Mouse (Mus musculus) neural tube, embryonic 14.5 days (tissue): ENCODE measurements around the gene Ston2. TPM values are rescaled to one million over a fixed set of nuclear protein-coding genes. Genes with fewer than 3 reads are reported as not detected.

Experiments used
- ATAC-seq: fragments of 200-750 bp; cut with Nextera tagmentation; 2 replicates; pipeline ENCODE4 v1.8.0; 2017; ENCODE audit warnings: low read depth, mild to moderate bottlenecking, moderate TSS enrichment, moderate library complexity
- H3K27ac ChIP-seq: fragments of 300-500 bp; sonication (generic); 2 replicates; pipeline ENCODE4 v1.5.1; 2014; ENCODE audit warnings: low read depth, mild to moderate bottlenecking, control low read depth, low read length, moderate library complexity, mixed read lengths
- H3K27me3 ChIP-seq: fragments of 300-500 bp; sonication (generic); 2 replicates; pipeline ENCODE4 v1.6.1; 2014; ENCODE audit warnings: low read length; ENCODE audit not compliant: control insufficient read depth, insufficient read depth
- H3K36me3 ChIP-seq: fragments of 300-500 bp; sonication (generic); 2 replicates; pipeline ENCODE4 v1.6.1; 2014; ENCODE audit warnings: low read length, mixed read lengths; ENCODE audit not compliant: control insufficient read depth, insufficient read depth
- H3K4me1 ChIP-seq: fragments of 300-500 bp; sonication (generic); 2 replicates; pipeline ENCODE4 v1.6.1; 2014; ENCODE audit warnings: low read length; ENCODE audit not compliant: control insufficient read depth, insufficient read depth
- H3K4me2 ChIP-seq: fragments of 300-500 bp; sonication (generic); 2 replicates; pipeline ENCODE4 v1.6.1; 2014; ENCODE audit warnings: mild to moderate bottlenecking, low read depth, low read length, control low read depth
- H3K4me3 ChIP-seq: fragments of 300-500 bp; sonication (generic); 2 replicates; pipeline ENCODE4 v1.5.1; 2014; ENCODE audit warnings: low read depth, low read length, control low read depth, mixed read lengths
- H3K9ac ChIP-seq: fragments of 300-500 bp; sonication (generic); replicated peaks from 2 replicates; pipeline ENCODE4 v1.6.1; 2014; ENCODE audit warnings: low read depth, mild to moderate bottlenecking, control low read depth, low read length, mixed read lengths
- H3K9me3 ChIP-seq: fragments of 300-500 bp; sonication (generic); 2 replicates; pipeline ENCODE4 v1.6.1; 2016; ENCODE audit warnings: low read length; ENCODE audit not compliant: control insufficient read depth
- WGBS: fragments of 180-500 bp; shearing (Covaris S2); extraction: QIAGEN DNeasy Blood & Tissue Kit; methylation state at CpG from one replicate; pipeline ENCODE4 v1.1.7; 2014; 5-methylcytosine and 5-hydroxymethylcytosine counted together
- polyA plus RNA-seq: library from polyadenylated mRNA; unstranded; fragments of >200 nt; fragmentation: Nextera tagmentation; extraction: Ambion mirVana; gene quantifications from 2 replicates; pipeline ENCODE4 v1.2.1, GENCODE M21; 2014

Gene Ston2
- polyA plus RNA-seq, 1 experiment from 2014 or later = 11.6 TPM

DNA sequence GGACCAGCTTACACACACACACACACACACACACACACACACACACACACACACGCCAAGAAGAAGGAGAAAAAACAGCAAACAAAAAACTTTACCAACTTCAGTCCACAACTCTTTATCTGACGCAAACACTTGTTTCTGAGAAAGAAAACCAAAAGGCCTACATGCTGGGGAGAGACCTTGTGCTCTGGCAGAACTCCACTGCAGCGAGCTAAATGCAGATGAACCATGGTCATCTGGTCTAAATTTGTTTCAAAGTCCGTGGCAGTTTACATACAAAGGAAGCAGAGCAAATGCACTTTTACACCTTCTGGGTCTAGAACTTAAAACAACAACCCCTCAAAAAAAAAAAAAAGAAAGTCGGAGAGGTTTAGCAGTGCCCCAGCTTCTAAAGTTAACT is 79.0 kb downstream of the Ston2 start:
- Histone ChIP-seq H3K4me3 (no peak overlapping the region), H3K9ac (no peak overlapping the region), H3K27me3 (no peaks in the 10 kb centered on the region), H3K27ac (no peak overlapping the region), H3K4me2 (no peak overlapping the region), H3K4me1 (0 out of 2 replicates have a peak, but pooled peaks cover 5% of the 10 kb centered on the region), H3K9me3 (no peaks in the 10 kb centered on the region), H3K36me3 (no peaks in the 10 kb centered on the region)
- ATAC-seq = no peak
- whole genome bisulfite sequencing = 67% methylated on average over 5 of the region's 5 CpGs

- H3K36me3 ChIP-seq = no peaks in the 10 kb centered on the region
- no peak overlapping the region for H3K9ac ChIP-seq
- WGBS = 55% methylated on average over 4 of the region's 4 CpGs
- 0 out of 2 replicates have a peak, but pooled peaks cover 5% of the 10 kb centered on the region for H3K4me1 ChIP-seq
- H3K27me3 ChIP-seq = no peaks in the 10 kb centered on the region
- no peak overlapping the region for H3K27ac ChIP-seq
- 0 out of 2 replicates have a peak, but pooled peaks have one; percentile 12 for ATAC-seq
- no peaks in the 10 kb centered on the region for H3K9me3 ChIP-seq
- H3K4me2 ChIP-seq = no peak overlapping the region
- no peak overlapping the region for H3K4me3 ChIP-seq
These were observed 80.4 kb downstream of the Ston2 start for GRCm38 (mm10) chr12:91707807-91708206.

DNA sequence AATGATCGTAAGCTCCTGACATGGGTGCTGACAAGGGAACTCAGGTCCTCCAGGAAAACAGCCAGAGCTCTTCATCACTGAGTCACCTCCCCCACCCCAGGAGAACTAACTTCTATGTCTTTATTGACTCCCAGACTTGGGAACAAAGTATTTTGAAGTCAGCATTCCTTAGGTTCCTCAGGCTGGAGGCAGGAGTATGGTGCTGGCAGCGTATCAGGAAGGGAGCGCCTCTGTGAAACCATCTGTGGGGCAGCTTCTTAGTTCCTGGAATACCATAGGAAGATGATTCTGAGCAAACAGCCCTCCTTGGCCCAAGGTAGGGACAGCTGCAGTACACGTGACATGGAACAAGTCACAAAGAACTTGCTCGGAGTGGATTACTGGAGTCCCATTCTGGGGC is 84.7 kb downstream of the Ston2 start:
- no peaks in the 10 kb centered on the region for H3K27me3 ChIP-seq
- H3K9me3 ChIP-seq = no peaks in the 10 kb centered on the region
- 84% methylated on average over 5 of the region's 5 CpGs for WGBS
- no peaks in the 10 kb centered on the region for H3K36me3 ChIP-seq
- no peak overlapping the region for H3K4me3 ChIP-seq
- no peak overlapping the region for H3K27ac ChIP-seq
- H3K4me1 ChIP-seq = no peaks in the 10 kb centered on the region
- no peak overlapping the region for H3K4me2 ChIP-seq
- ATAC-seq = no peak
- H3K9ac ChIP-seq = no peak overlapping the region

- Histone ChIP-seq H3K4me3 (no peak overlapping the region), H3K4me2 (no peak overlapping the region), H3K36me3 (no peaks in the 10 kb centered on the region), H3K9ac (no peak overlapping the region), H3K4me1 (no peaks in the 10 kb centered on the region), H3K27ac (no peak overlapping the region), H3K27me3 (no peaks in the 10 kb centered on the region), H3K9me3 (no peaks in the 10 kb centered on the region)
- 92% methylated on average over 5 of the region's 5 CpGs for WGBS
- ATAC-seq = no peak
These were observed 85.4 kb downstream of the Ston2 start for GRCm38 (mm10) chr12:91702829-91703228.

DNA sequence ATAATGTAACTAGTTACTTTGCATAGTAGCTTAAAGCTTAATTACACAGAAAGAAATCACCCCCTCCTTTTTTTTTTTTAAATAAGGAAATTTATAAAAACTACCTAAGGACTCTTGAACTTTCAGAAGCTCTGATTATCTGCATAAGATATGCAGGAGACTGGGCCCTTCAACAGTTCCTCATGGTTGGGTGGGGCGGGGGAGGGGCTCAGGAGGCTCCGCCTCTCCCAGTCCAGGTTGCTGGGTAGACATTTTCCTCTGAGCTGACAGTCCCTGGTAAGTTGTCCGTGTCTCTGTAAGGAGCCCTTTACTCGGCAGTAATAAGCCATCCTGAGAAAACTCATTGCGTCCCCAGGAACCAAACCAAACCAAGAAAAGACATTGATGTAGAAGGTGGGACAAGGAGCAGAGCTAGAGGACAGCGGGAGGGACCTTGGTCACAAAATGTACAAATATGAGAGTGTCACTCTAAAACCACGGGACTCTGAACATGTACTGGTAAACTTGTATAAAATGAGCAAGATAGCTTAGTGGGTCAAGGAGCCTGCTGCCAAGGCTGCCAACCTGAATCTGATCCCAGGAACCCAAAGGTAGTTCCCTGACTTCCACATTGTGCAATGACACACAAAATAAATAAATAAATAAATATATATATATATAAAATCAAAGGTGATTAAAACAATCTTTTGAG is 88.6 kb downstream of the Ston2 start:
- H3K27me3 ChIP-seq = no peaks in the 10 kb centered on the region
- no peak for ATAC-seq
- no peaks in the 10 kb centered on the region for H3K9me3 ChIP-seq
- H3K4me2 ChIP-seq = no peak overlapping the region
- no peak overlapping the region for H3K9ac ChIP-seq
- H3K4me3 ChIP-seq = no peak overlapping the region
- no peaks in the 10 kb centered on the region for H3K4me1 ChIP-seq
- no peaks in the 10 kb centered on the region for H3K36me3 ChIP-seq
- no peak overlapping the region for H3K27ac ChIP-seq
- 91% methylated on average over 7 of the region's 7 CpGs for WGBS

DNA sequence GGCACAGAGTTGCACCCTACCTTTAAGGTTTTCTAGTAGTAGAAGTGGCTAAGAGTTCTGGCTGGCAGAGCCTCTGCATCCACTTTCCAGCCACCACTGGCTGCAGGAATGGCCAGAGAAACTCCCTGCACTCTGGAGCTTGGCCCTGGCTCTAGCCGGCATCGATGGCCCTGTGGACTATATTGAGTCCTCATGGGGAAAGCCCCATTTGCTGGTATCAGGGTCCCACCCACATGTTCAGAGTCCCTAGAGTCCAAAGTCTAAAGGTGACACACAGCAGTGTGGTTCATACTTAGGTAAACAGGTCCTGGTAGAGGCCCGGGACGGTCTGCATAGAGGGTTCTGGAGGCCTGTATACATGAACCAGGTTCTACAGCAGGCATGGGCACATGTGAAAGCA is 92.0 kb downstream of the Ston2 start:
- no peak for ATAC-seq
- Histone ChIP-seq H3K9ac (no peak overlapping the region), H3K4me2 (no peak overlapping the region), H3K9me3 (no peaks in the 10 kb centered on the region), H3K27ac (no peak overlapping the region), H3K27me3 (no peaks in the 10 kb centered on the region), H3K4me3 (no peak overlapping the region), H3K4me1 (no peaks in the 10 kb centered on the region), H3K36me3 (no peaks in the 10 kb centered on the region)
- 92% methylated on average over 4 of the region's 4 CpGs for WGBS

- Histone ChIP-seq H3K9ac (no peak overlapping the region), H3K36me3 (no peaks in the 10 kb centered on the region), H3K9me3 (no peaks in the 10 kb centered on the region), H3K27me3 (no peaks in the 10 kb centered on the region), H3K27ac (no peak overlapping the region), H3K4me3 (no peak overlapping the region), H3K4me2 (no peak overlapping the region), H3K4me1 (no peaks in the 10 kb centered on the region)
- 24% methylated on average over 4 of the region's 4 CpGs for WGBS
- ATAC-seq = no peak
These were observed 92.4 kb downstream of the Ston2 start for GRCm38 (mm10) chr12:91695761-91696160.

- H3K9me3 ChIP-seq = no peaks in the 10 kb centered on the region
- no peaks in the 10 kb centered on the region for H3K4me1 ChIP-seq
- no peak for ATAC-seq
- no peak overlapping the region for H3K9ac ChIP-seq
- 81% methylated on average over 4 of the region's 4 CpGs for WGBS
- H3K4me3 ChIP-seq = no peak overlapping the region
- H3K4me2 ChIP-seq = no peak overlapping the region
- H3K27ac ChIP-seq = no peak overlapping the region
- H3K27me3 ChIP-seq = no peaks in the 10 kb centered on the region
- no peaks in the 10 kb centered on the region for H3K36me3 ChIP-seq
These were observed 93.4 kb downstream of the Ston2 start for GRCm38 (mm10) chr12:91694748-91695147.

DNA sequence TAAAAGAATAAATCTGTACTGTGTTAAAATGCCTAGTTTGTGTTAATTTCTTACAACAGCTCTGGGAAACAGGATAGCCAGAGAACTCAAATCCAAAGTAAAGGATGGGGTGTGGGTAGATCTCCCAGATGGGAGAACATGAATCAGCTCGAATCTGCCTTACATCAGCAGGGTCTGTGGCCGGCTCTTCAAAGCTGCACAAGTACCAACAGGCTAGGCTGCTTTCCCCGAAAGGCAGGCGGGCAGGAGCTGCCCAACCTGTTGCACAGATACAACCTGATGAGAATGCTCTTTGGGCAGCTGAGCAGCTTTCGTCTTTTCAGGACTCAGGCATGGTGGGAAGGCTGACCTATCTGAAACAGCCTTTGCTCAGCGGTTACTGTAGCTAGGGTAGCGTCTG is 94.6 kb downstream of the Ston2 start:
- no peak overlapping the region for H3K9ac ChIP-seq
- H3K9me3 ChIP-seq = no peaks in the 10 kb centered on the region
- 91% methylated on average over 7 of the region's 7 CpGs for WGBS
- no peak overlapping the region for H3K27ac ChIP-seq
- H3K4me3 ChIP-seq = no peak overlapping the region
- H3K36me3 ChIP-seq = no peaks in the 10 kb centered on the region
- H3K4me2 ChIP-seq = no peak overlapping the region
- ATAC-seq = no peak
- no peaks in the 10 kb centered on the region for H3K27me3 ChIP-seq
- no peaks in the 10 kb centered on the region for H3K4me1 ChIP-seq
